Mouse (Mus musculus): ENCODE measurements around the gene Amotl1.

GRCm38 (mm10) chr9:14547584-14548365 lies 97.1 kb downstream of the Amotl1 start:
- no peak for TF ChIP-seq CTCF (IDR thresholded peaks at IDR 0.05; ENCODE audit: low read depth)
- TF ChIP-seq EP300 (IDR thresholded peaks at IDR 0.05; ENCODE audit: low read depth): no peak

Measured in liver, postnatal 0 days (tissue).